Mouse (Mus musculus): ENCODE results near the gene Lrit2. TPM values are rescaled to one million over a fixed set of nuclear protein-coding genes. Genes with fewer than 3 reads are reported as not detected.

The Lrit2 gene
- not detected in 2 replicates for polyA plus RNA-seq (2015; fragmentation: Nextera tagmentation; extraction: Ambion mirVana)

DNA sequence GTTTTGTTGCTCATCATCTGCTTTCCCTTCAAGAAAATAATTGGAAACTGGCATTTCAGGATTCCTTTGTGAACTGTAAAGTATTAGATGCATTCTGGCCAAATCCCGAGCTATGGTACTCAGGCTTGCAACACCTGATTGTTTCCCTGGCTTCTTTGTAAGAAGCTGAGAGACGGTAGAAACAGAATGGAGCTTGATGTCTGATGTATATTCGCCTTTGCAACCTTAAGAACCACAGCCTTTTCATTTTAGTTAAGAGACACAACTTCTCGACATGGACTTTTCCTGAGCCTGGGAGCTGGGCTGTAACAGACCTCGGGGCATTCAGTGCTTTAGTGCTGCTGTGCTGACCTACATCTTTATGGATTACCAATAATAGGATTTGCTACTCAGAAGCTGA, at the start of gene Lrit2:
TSS of gene Lrit2 (plus strand) at position 301 of the 400 bp plus-strand sequence.
- 76% methylated on average over 5 of the region's 5 CpGs for WGBS
- no peak for ATAC-seq
- Histone ChIP-seq H3K4me2 (replicated peaks) (no peak within 1 kb of the TSS), H3K27me3 (replicated peaks) (no peaks in the 10 kb centered on the region), H3K27ac (no peak within 1 kb of the TSS), H3K9me3 (no peaks in the 10 kb centered on the region), H3K9ac (no peak within 1 kb of the TSS), H3K4me1 (replicated peaks) (no peaks in the 10 kb centered on the region), H3K36me3 (no peaks in the 10 kb centered on the region), H3K4me3 (replicated peaks) (no peak within 1 kb of the TSS)

DNA sequence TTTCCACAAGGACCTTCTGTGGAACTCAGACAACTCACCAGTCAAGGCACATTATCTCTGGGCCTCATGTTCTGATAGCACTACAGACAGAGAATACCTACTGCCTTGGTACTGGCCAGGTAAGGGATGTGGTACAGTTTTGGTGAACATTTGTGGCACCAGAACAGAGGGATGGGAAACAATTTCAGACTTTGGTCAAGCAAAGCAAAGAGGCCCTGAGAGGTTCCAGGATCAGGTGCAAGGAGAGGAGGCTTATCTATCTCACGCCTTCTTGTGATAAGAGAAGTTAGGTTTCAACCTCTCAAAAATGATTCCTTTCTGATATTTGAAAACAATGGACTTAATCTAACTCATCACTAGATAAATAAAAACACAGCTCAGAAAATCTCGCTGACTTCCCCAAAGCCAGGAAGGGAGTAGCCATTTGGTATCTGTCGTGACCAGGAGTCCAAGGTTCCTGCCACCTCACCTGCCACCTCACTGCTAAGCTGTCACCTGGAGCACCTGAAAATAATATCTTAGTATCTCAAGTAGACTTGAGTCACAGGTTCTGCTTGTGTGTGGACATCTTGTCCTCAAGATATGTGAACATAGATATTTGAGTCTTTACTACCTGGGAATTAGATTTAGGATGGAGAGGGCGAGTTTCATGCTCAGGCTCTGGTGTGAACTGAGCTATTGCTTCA, 40.3 kb upstream of the Lrit2 start:
- 66% methylated on average over 4 of the region's 4 CpGs for WGBS
- ATAC-seq = peak; percentile 47; the same call in 1 of the 2 replicates
- Histone ChIP-seq H3K4me2 (replicated peaks) (no peak overlapping the region), H3K27ac (no peak overlapping the region), H3K4me1 (replicated peaks) (no peaks in the 10 kb centered on the region), H3K4me3 (replicated peaks) (no peak overlapping the region), H3K9me3 (no peaks in the 10 kb centered on the region), H3K36me3 (no peaks in the 10 kb centered on the region), H3K9ac (no peak overlapping the region), H3K27me3 (replicated peaks) (no peaks in the 10 kb centered on the region)

DNA sequence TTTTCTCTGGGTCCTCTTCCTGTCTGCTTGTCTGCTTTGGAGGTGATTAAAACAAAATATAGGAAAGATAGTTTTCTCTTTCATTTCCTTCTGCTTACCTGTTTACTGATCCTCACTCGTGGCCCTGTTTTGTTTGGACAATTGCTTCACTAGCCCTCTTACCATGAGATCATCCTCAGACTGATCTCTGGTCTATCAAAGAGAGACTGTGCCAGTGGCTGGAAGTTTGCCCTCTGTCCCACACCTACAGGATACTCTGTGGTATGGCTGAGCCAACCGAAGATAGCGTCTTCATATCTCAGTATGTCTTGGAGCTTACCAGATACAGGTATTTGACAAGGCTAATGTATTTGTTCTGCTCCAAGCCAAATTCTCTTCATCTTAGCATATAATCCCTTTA, 39.8 kb upstream of the Lrit2 start:
- Histone ChIP-seq H3K9me3 (no peaks in the 10 kb centered on the region), H3K36me3 (no peaks in the 10 kb centered on the region), H3K9ac (no peak overlapping the region), H3K27me3 (replicated peaks) (no peaks in the 10 kb centered on the region), H3K4me1 (replicated peaks) (no peaks in the 10 kb centered on the region), H3K27ac (no peak overlapping the region), H3K4me2 (replicated peaks) (no peak overlapping the region), H3K4me3 (replicated peaks) (no peak overlapping the region)
- WGBS = 89% methylated on average over 3 of the region's 3 CpGs
- no peak for ATAC-seq

DNA sequence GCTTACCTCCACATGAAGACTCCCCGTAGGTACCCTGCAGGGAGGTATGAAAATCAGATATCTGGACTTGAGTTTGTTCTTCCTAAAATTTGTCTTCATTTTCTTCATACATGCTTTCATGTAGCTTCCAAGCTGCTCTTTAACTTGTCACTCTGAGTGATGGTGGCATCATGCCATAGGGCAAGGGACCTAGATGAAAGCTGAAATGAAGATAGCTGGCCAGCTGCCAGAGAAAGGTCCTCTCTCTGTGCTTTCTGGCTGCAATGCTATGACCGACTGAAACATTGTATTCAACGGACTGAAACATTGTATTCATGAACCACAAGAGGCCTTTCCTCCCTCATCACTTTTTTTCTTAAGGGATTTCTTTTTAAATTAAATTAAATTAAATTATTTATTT, 39.2 kb upstream of the Lrit2 start:
- H3K36me3 ChIP-seq = no peaks in the 10 kb centered on the region
- H3K9ac ChIP-seq = no peak overlapping the region
- no peak overlapping the region for H3K4me2 ChIP-seq (replicated peaks)
- no peak overlapping the region for H3K4me3 ChIP-seq (replicated peaks)
- no peaks in the 10 kb centered on the region for H3K4me1 ChIP-seq (replicated peaks)
- H3K27me3 ChIP-seq (replicated peaks) = no peaks in the 10 kb centered on the region
- WGBS = 84% methylated on average over 3 of the region's 3 CpGs
- H3K9me3 ChIP-seq = no peaks in the 10 kb centered on the region
- ATAC-seq = no peak
- no peak overlapping the region for H3K27ac ChIP-seq

DNA sequence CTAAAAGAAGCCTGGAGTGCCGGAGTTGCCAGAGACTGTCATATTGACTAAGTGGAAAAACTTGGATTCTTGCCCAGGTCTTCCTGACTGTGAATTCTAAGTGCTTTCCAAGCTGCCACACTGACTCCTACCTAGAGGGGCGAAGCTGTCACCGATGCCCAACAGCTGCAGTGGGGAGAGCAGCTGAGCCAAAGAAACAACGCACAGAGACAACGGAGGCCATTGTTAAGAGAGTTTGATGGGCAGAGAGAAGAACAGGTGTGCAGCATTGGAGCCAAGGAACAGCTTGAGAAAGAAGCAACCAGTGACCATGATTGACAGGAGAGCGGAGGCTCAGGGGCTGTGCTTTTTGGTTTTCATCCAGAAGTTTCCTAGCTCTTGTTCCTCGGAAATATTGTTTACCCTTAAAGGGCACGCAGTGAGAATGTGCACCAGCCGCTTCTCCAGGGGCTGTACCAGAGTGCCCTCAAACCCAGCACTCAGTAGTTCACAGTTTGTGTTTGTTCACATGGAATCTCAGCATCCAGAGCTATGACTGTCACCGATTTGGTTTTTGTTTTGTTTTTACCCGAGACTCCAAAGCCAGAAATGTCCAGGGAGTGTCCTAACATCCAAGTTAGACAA, 35.1 kb upstream of the Lrit2 start:
- no peak overlapping the region for H3K9ac ChIP-seq
- H3K36me3 ChIP-seq = no peaks in the 10 kb centered on the region
- no peak overlapping the region for H3K27ac ChIP-seq
- no peak for ATAC-seq
- H3K4me2 ChIP-seq (replicated peaks) = no peak overlapping the region
- H3K9me3 ChIP-seq = no peaks in the 10 kb centered on the region
- H3K27me3 ChIP-seq (replicated peaks) = no peaks in the 10 kb centered on the region
- WGBS = 72% methylated on average over 11 of the region's 11 CpGs
- no peak overlapping the region for H3K4me3 ChIP-seq (replicated peaks)
- H3K4me1 ChIP-seq (replicated peaks) = no peaks in the 10 kb centered on the region

DNA sequence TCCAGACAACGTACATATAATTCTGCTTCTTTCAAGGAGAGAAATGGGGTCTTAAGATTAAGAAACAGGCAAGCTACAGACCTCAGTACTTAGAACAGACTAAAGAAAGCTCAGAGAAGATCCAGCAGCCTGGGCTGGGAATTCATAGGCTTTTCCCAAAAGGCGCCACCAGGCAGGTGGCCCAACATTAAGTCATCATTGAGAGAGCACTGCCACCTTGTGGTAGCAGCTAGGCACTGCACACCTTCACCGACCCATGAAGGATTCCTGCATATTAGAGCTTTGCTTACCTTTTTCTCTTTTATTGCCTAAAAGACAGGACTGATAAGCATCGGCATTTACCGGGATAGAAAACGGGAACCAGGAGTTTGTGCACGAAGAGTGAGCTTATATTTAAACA, 34.5 kb upstream of the Lrit2 start:
- no peaks in the 10 kb centered on the region for H3K4me1 ChIP-seq (replicated peaks)
- H3K4me3 ChIP-seq (replicated peaks) = no peak overlapping the region
- no peaks in the 10 kb centered on the region for H3K9me3 ChIP-seq
- H3K27ac ChIP-seq = no peak overlapping the region
- WGBS = 14% methylated on average over 7 of the region's 7 CpGs
- no peak overlapping the region for H3K4me2 ChIP-seq (replicated peaks)
- ATAC-seq = peak; percentile 75
- H3K36me3 ChIP-seq = no peaks in the 10 kb centered on the region
- H3K9ac ChIP-seq = no peak overlapping the region
- no peaks in the 10 kb centered on the region for H3K27me3 ChIP-seq (replicated peaks)

DNA sequence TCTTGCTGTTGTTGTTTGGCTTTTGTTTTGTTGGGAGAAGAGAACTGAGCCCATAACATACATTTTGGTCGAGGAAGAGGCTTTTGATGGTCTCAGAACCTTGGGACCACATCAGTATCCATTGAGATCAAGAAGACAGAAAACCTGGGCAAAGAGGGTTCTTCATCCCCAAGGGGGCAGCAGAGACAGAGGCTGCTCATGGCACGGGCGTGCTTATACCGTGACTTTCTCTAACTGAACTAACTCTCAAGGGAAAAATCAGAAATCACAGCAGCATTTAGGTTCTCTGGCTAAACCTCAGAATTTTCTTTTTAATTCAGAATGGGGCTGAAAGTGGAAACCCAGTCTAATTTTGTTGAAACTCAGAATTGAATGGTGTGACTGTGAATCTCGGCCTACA, 33.3 kb upstream of the Lrit2 start:
- 47% methylated on average over 5 of the region's 5 CpGs for WGBS
- Histone ChIP-seq H3K9me3 (no peaks in the 10 kb centered on the region), H3K9ac (no peak overlapping the region), H3K4me3 (replicated peaks) (no peak overlapping the region), H3K36me3 (no peaks in the 10 kb centered on the region), H3K4me1 (replicated peaks) (no peaks in the 10 kb centered on the region), H3K27me3 (replicated peaks) (no peaks in the 10 kb centered on the region), H3K27ac (no peak overlapping the region), H3K4me2 (replicated peaks) (no peak overlapping the region)
- ATAC-seq = no peak

DNA sequence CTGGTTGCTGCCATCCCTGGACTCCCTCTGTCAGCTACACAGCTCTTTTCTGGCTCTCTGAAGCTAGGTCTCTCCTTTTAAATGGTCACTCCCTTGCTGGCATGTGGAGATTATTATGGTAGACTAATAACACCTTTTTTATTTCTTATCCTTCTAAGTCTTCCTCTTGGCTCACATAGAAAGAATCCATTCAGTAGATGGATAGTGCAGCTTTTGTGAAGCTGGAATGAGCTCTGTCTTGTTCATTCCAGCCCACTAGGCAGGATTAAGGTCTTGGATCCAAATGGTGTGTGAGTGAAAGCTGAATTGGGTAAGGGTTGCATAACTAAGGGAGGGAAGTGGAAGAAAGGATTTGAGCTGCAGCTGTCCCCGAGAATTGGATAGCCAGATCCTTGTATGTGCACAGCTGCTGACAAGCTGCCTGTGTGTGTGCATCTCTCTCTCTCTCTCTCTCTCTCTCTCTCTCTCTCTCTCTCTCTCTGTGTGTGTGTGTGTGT, 18.8 kb upstream of the Lrit2 start, which contains the start of gene Rgr:
TSS of gene Rgr (minus strand) at position 51 of the 497 bp plus-strand sequence.
- ATAC-seq = no peak
- no peaks in the 10 kb centered on the region for H3K4me1 ChIP-seq (replicated peaks)
- no peak within 1 kb of the TSS for H3K27ac ChIP-seq
- no peak within 1 kb of the TSS for H3K9ac ChIP-seq
- H3K9me3 ChIP-seq = no peaks in the 10 kb centered on the region
- H3K4me3 ChIP-seq (replicated peaks) = no peak within 1 kb of the TSS
- H3K36me3 ChIP-seq = no peaks in the 10 kb centered on the region
- no peak within 1 kb of the TSS for H3K4me2 ChIP-seq (replicated peaks)
- no peaks in the 10 kb centered on the region for H3K27me3 ChIP-seq (replicated peaks)
- 57% methylated on average over 1 of the region's 1 CpGs for WGBS

DNA sequence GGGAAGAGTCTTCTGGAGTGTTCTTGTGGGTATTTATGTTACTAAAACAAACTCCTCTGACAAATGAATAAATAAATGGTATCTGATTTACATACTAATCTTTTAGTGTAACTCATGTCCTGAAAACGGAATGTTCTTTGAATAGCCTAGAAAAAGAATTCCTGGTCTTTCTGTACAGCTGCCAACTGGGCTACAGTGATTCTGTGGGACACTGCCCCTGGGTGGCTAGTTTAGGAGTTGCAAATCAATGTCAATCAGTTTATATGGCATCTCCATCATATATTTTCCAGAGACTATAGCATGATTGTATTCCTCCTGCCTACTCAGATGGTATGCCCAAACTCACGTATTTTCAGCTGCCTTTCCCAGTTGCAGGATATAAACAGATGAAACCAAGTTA, 2.9 kb upstream of the Lrit2 start:
- Histone ChIP-seq H3K36me3 (no peaks in the 10 kb centered on the region), H3K9ac (no peak overlapping the region), H3K4me2 (replicated peaks) (no peak overlapping the region), H3K9me3 (no peaks in the 10 kb centered on the region), H3K27me3 (replicated peaks) (no peaks in the 10 kb centered on the region), H3K4me1 (replicated peaks) (no peaks in the 10 kb centered on the region), H3K4me3 (replicated peaks) (no peak overlapping the region), H3K27ac (no peak overlapping the region)
- no peak for ATAC-seq
- WGBS = 52% methylated on average over 2 of the region's 2 CpGs

DNA sequence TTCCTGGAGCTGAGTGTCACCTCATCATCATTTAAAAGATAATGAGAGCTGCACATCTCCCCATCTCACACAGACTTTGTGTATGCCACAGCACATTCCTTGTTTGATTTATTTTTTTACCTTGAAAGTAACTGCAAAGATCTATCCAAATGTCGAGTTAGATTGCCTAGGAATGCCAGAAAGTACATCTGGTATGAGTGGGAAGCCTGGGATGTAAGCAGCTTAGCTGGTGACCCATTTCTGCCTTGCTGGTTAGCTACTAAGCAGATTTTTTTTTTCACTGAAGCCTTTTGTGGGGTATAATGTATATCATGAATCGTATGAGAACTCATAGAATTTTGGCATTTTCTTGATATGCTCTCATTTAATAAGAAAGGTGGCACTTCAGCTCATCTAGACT, 1.1 kb upstream of the Lrit2 start:
- H3K9me3 ChIP-seq = no peaks in the 10 kb centered on the region
- no peaks in the 10 kb centered on the region for H3K4me1 ChIP-seq (replicated peaks)
- WGBS = 62% methylated on average over 2 of the region's 2 CpGs
- no peak overlapping the region for H3K4me2 ChIP-seq (replicated peaks)
- ATAC-seq = no peak
- H3K27me3 ChIP-seq (replicated peaks) = no peaks in the 10 kb centered on the region
- H3K4me3 ChIP-seq (replicated peaks) = no peak overlapping the region
- H3K36me3 ChIP-seq = no peaks in the 10 kb centered on the region
- H3K27ac ChIP-seq = no peak overlapping the region
- no peak overlapping the region for H3K9ac ChIP-seq

DNA sequence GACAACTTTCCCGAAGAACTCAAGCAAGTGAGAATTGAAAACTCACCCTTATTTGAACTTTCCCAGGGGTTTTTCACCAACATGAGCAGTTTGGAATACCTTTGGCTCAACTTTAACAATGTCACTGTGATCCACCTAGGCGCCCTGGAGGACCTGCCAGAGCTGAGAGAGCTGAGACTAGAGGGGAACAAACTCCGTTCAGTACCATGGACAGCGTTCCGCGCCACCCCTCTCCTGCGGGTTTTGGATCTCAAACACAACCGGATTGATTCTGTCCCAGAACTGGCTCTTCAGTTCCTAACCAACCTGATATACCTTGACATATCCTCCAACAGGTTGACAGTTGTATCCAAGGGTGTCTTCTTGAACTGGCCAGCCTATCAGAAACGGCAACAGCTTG, 787 bp downstream of the Lrit2 start:
- Histone ChIP-seq H3K4me2 (replicated peaks) (no peak overlapping the region), H3K27me3 (replicated peaks) (no peaks in the 10 kb centered on the region), H3K27ac (no peak overlapping the region), H3K36me3 (no peaks in the 10 kb centered on the region), H3K4me3 (replicated peaks) (no peak overlapping the region), H3K9me3 (no peaks in the 10 kb centered on the region), H3K4me1 (replicated peaks) (no peaks in the 10 kb centered on the region), H3K9ac (no peak overlapping the region)
- WGBS = 18% methylated on average over 9 of the region's 9 CpGs
- ATAC-seq = no peak

DNA sequence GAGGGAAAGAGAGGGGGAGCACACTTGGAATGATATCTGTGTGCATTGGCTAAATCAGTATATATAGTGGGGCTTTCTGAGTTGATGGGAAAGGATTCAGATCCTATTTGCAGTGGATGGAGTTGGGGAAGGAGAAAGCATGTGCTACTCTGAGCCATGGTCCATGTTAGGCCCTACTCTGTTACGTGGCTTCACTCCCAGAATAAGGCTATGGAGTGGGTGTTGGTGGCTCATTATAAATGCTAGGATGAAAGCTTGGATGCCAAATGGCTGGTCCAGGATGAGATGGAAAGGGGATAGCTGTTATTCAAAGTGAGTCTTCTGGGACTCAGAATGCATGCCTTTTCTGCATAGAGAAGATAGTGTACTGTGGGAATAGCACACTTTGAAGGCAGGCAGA, 13.0 kb downstream of the Lrit2 start:
- no peak for ATAC-seq
- Histone ChIP-seq H3K4me1 (replicated peaks) (no peaks in the 10 kb centered on the region), H3K4me3 (replicated peaks) (no peak overlapping the region), H3K4me2 (replicated peaks) (no peak overlapping the region), H3K27me3 (replicated peaks) (no peaks in the 10 kb centered on the region), H3K9ac (no peak overlapping the region), H3K36me3 (no peaks in the 10 kb centered on the region), H3K9me3 (no peaks in the 10 kb centered on the region), H3K27ac (no peak overlapping the region)
- 91% methylated on average over 1 of the region's 1 CpGs for WGBS

DNA sequence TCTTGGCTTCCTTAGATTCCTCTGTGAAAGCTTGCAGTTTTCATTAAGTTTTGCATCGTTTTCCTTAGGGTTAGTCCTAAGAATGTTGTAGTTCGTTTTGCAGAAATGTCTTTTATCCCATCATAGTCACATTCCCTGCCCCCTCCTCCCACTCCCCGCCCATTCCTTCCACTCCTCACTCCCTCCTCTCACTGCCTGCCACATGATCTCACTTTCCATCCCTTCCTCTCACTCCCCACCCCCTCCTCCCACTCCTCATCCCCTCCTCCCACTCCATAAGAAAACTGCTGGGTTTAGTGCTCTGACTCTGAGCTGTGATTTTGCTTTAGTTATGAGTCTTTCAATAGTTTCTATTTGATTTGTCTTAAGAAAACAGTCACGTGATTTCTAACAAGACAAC, 16.0 kb downstream of the Lrit2 start:
- H3K4me3 ChIP-seq (replicated peaks) = no peak overlapping the region
- no peak overlapping the region for H3K9ac ChIP-seq
- H3K4me1 ChIP-seq (replicated peaks) = no peaks in the 10 kb centered on the region
- H3K4me2 ChIP-seq (replicated peaks) = no peak overlapping the region
- H3K36me3 ChIP-seq = no peaks in the 10 kb centered on the region
- no peak for ATAC-seq
- WGBS = 36% methylated on average over 4 of the region's 4 CpGs
- H3K27ac ChIP-seq = no peak overlapping the region
- H3K9me3 ChIP-seq = no peaks in the 10 kb centered on the region
- H3K27me3 ChIP-seq (replicated peaks) = no peaks in the 10 kb centered on the region

Measured in intestine, embryonic 15.5 days (tissue).